Mouse (Mus musculus): Measurements from ENCODE around the gene Ryr3.

DNA sequence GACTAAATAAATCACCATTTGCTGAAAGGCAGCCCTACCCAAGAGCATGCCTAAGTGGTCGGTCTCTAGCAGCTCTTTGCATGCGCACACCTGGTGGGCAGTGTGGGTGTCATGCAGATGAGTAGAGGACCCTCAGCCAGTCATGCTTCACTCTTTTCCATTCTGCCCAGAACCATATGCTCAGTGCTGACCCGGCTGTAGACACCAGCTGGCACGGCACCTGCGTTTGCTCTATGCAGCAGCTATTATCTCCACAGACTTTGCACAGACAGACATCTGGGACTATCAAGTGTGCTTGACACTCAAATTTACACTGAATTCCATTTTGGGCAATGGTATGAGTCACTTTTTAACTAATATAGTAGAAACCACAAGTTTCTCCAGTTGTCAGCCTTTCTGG lies 186.2 kb downstream of the Ryr3 start:
- TF ChIP-seq CTCF (IDR thresholded peaks at IDR 0.05; ENCODE audit: insufficient read depth, low read depth, low read length) (no peak), POLR2A (IDR thresholded peaks at IDR 0.05; ENCODE audit: insufficient read depth, low read depth, low read length) (no peak)

All from olfactory bulb, adult 2 months (tissue).